Mouse (Mus musculus) C2C12 (cell line): ENCODE data around the gene Sh3bp4. TPM values are rescaled to one million over a fixed set of nuclear protein-coding genes. Genes with fewer than 3 reads are reported as not detected.

Experiments used
- H3K27me3 ChIP-seq: one replicate; pipeline ENCODE4 v1.6.1; 2011; ENCODE audit not compliant: control insufficient read depth, insufficient read depth, insufficient read length
- H3K36me3 ChIP-seq: one replicate; pipeline ENCODE4 v1.6.1; 2011; ENCODE audit not compliant: control insufficient read depth, insufficient read depth
- H3K4me3 ChIP-seq: one replicate; pipeline ENCODE4 v1.5.1; 2011; ENCODE audit warnings: mild to moderate bottlenecking, control low read depth; ENCODE audit not compliant: poor library complexity, insufficient read depth, severe bottlenecking
- H3K79me2 ChIP-seq: one replicate; pipeline ENCODE4 v1.6.1; 2011; ENCODE audit not compliant: control insufficient read depth, insufficient read depth
- H3K79me3 ChIP-seq: one replicate; pipeline ENCODE4 v1.6.1; 2011; ENCODE audit warnings: low read depth, control low read depth
- H3ac ChIP-seq: one replicate; pipeline ENCODE3; 2011; ENCODE audit warnings: low read depth; ENCODE audit not compliant: control insufficient read depth, insufficient read length
- CEBPB ChIP-seq: IDR thresholded peaks from one replicate; pipeline ENCODE4 v1.6.1; 2011; ENCODE audit warnings: low read depth, mild to moderate bottlenecking, control low read depth, moderate library complexity
- CTCF ChIP-seq: IDR thresholded peaks from one replicate; pipeline ENCODE4 v1.5.1; 2011; ENCODE audit not compliant: control insufficient read depth, insufficient read depth, insufficient read length
- FOSL1 ChIP-seq: IDR thresholded peaks from one replicate; pipeline ENCODE4 v1.8.0; 2011; ENCODE audit warnings: mild to moderate bottlenecking, low read length; ENCODE audit not compliant: poor library complexity, insufficient read depth, severe bottlenecking
- MAX ChIP-seq: IDR thresholded peaks from one replicate; pipeline ENCODE4 v1.6.1; 2011; ENCODE audit warnings: mild to moderate bottlenecking, control low read depth
- MYOD1 ChIP-seq: IDR thresholded peaks from one replicate; pipeline ENCODE4 v1.6.1; 2011; ENCODE audit warnings: low read depth; ENCODE audit not compliant: control insufficient read depth, insufficient read length
- MYOG ChIP-seq: IDR thresholded peaks from one replicate; pipeline ENCODE4 v1.6.1; 2011; ENCODE audit not compliant: control insufficient read depth, insufficient read length; ENCODE audit errors: extremely low read depth
- USF1 ChIP-seq: IDR thresholded peaks from one replicate; pipeline ENCODE4 v1.6.1; 2011; ENCODE audit warnings: low read depth, mild to moderate bottlenecking, control low read depth, moderate library complexity
- polyA plus RNA-seq: library from polyadenylated mRNA; unstranded; fragments of >200 nt; fragmentation: generic; extraction: Trizol; gene quantifications from one replicate; pipeline ENCODE4 v1.2.1, GENCODE M21; 2012; ENCODE audit warnings: missing spikeins

Sh3bp4 gene
- polyA plus RNA-seq, 1 experiment, result 24.0 TPM

GRCm38 (mm10) chr1:89190621-89191020, 120.4 kb downstream of the Sh3bp4 start:
- Histone ChIP-seq H3K79me3 (no peaks in the 10 kb centered on the region), H3ac (no peak overlapping the region), H3K4me3 (no peak overlapping the region), H3K79me2 (no peaks in the 10 kb centered on the region), H3K36me3 (no peaks in the 10 kb centered on the region), H3K27me3 (no peaks in the 10 kb centered on the region)
- TF ChIP-seq MAX, result no peak
- no peak for TF ChIP-seq USF1
- TF ChIP-seq MYOD1, result no peak
- no peak for TF ChIP-seq CTCF
- TF ChIP-seq FOSL1, result no peak
- TF ChIP-seq CEBPB, result no peak
- TF ChIP-seq MYOG, result no peak

GRCm38 (mm10) chr1:89191127-89191740, 121.0 kb downstream of the Sh3bp4 start:
- no peak overlapping the region for H3ac ChIP-seq
- no peak overlapping the region for H3K4me3 ChIP-seq
- no peaks in the 10 kb centered on the region for H3K36me3 ChIP-seq
- no peaks in the 10 kb centered on the region for H3K27me3 ChIP-seq
- H3K79me2 ChIP-seq, result no peaks in the 10 kb centered on the region
- TF ChIP-seq MAX (no peak), MYOG (no peak), CTCF (peak; percentile 60)
- H3K79me3 ChIP-seq, result no peaks in the 10 kb centered on the region

- TF ChIP-seq CTCF (peak; percentile 51), MYOG (no peak)
- Histone ChIP-seq H3K36me3 (no peaks in the 10 kb centered on the region), H3K27me3 (no peaks in the 10 kb centered on the region), H3ac (no peak overlapping the region), H3K79me2 (no peaks in the 10 kb centered on the region), H3K79me3 (no peaks in the 10 kb centered on the region), H3K4me3 (no peak overlapping the region)
These were observed 122.5 kb downstream of the Sh3bp4 start for GRCm38 (mm10) chr1:89192536-89193220.

GRCm38 (mm10) chr1:89193576-89193975, 123.4 kb downstream of the Sh3bp4 start:
- Histone ChIP-seq H3K4me3 (no peak overlapping the region), H3K27me3 (no peaks in the 10 kb centered on the region), H3K79me2 (no peaks in the 10 kb centered on the region), H3K79me3 (no peaks in the 10 kb centered on the region), H3ac (no peak overlapping the region), H3K36me3 (no peaks in the 10 kb centered on the region)
- TF ChIP-seq CTCF (no peak), FOSL1 (no peak), CEBPB (no peak), MYOG (no peak), USF1 (no peak), MYOD1 (no peak)

DNA sequence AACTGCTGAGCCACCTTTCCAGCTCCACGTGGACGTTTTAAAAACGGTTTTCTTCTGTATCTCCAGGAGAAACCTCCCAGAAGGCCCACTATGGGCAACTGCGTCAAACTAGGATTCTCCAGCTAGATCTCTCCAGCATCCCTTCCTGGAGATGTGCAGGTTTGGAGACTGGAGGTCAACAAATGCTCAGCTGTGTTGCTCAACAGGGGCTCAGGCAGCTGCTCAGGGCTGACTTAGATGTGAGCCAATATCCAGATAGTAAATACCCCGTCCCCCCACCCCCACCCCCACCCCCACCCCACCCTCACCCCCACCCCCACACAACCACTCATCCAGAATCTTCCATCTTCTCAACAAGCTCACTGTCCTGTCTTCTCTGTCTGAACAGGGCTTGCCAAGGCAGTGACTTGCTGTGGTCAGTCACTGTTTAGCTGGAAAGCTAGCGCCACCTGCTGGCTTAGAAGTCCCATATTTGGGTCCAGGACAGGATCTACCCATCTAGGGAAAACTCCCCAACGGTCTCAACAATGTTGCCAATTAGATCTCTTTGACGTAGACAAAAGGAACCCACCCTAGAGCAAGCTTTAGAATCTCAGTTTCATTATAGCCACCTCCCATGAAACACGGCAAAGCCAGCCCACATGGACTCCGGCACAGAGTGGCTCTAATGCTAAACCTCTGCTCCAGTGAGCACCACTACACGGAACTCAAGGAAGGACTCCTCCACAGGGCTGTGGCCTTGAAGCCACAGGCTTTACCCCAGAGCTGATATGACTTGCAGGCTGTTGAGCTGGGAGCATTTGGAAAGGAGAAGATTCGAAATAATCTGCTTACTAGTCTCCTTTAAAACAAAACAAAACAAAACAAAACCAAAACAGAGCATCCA, 125.9 kb downstream of the Sh3bp4 start:
- Histone ChIP-seq H3ac (no peak overlapping the region), H3K36me3 (no peaks in the 10 kb centered on the region), H3K79me2 (no peaks in the 10 kb centered on the region), H3K4me3 (no peak overlapping the region), H3K27me3 (no peaks in the 10 kb centered on the region), H3K79me3 (no peaks in the 10 kb centered on the region)
- TF ChIP-seq CTCF (peak; percentile 67), CEBPB (no peak)
